Mouse (Mus musculus) heart, adult 2 months (tissue): Measurements from ENCODE around the gene Mfn1. TPM values are rescaled to one million over a fixed set of nuclear protein-coding genes. Genes with fewer than 3 reads are reported as not detected.

Source experiments
- DNase-seq, 2 experiments: peaks; one replicate each; pipeline ENCODE4 v3.0.0; 2021
- H3K27ac ChIP-seq: fragments of 200-600 bp; 2 replicates; pipeline ENCODE4 v1.8.1; 2022
- H3K27me3 ChIP-seq: fragments of 200-500 bp; 2 replicates; pipeline ENCODE4 v1.6.1; 2012; ENCODE audit warnings: mild to moderate bottlenecking, low read length, inconsistent platforms, mixed read lengths; ENCODE audit not compliant: control insufficient read depth, insufficient read depth
- H3K36me3 ChIP-seq: fragments of 200-500 bp; 2 replicates; pipeline ENCODE4 v1.6.1; 2012; ENCODE audit warnings: low read length, inconsistent platforms; ENCODE audit not compliant: control insufficient read depth, insufficient read depth
- H3K4me1 ChIP-seq: fragments of 200-500 bp; 2 replicates; pipeline ENCODE4 v1.6.1; 2011; ENCODE audit warnings: low read length; ENCODE audit not compliant: control insufficient read depth, insufficient read depth
- H3K4me3 ChIP-seq: fragments of 200-600 bp; 2 replicates; pipeline ENCODE4 v1.8.1; 2022
- H3K79me2 ChIP-seq: fragments of 200-500 bp; replicated peaks from 2 replicates; pipeline ENCODE4 v1.6.1; 2012; ENCODE audit warnings: mild to moderate bottlenecking, inconsistent platforms, low read length, moderate library complexity, mixed read lengths; ENCODE audit not compliant: control insufficient read depth, insufficient read depth
- H3K9ac ChIP-seq: fragments of 200-500 bp; 2 replicates; pipeline ENCODE4 v1.6.1; 2012; ENCODE audit warnings: low read depth, mild to moderate bottlenecking, control low read depth, inconsistent platforms, low read length, mixed read lengths
- CTCF ChIP-seq: fragments of 200-600 bp; IDR thresholded peaks from 2 replicates; pipeline ENCODE4 v1.8.1; 2022; ENCODE audit warnings: antibody characterized with exemption, mild to moderate bottlenecking, moderate library complexity
- EP300 ChIP-seq: fragments of 200-500 bp; IDR thresholded peaks from 2 replicates; pipeline ENCODE4 v1.6.1; 2011; ENCODE audit warnings: low read depth, low read length, control low read depth; ENCODE audit not compliant: insufficient read depth
- POLR2A ChIP-seq: fragments of 200-500 bp; IDR thresholded peaks from 2 replicates; pipeline ENCODE4 v1.6.1; 2011; ENCODE audit warnings: mild to moderate bottlenecking, low read depth, low read length, control low read depth; ENCODE audit not compliant: insufficient read depth
- whole genome bisulfite sequencing: fragments of 180-500 bp; shearing (Covaris S2); methylation state at CpG from one replicate; pipeline ENCODE4 v1.1.7; 2018; 5-methylcytosine and 5-hydroxymethylcytosine counted together
- intact Hi-C: fragments of 180-260 bp; cut with DNase I; formaldehyde crosslinking; loops from one replicate; pipeline ENCODE4 v1.15.1; 2025
- polyA plus RNA-seq: library from polyadenylated mRNA; depleted of rRNA; stranded (reverse); fragments of >200 nt; gene quantifications from 2 replicates; pipeline ENCODE4 v1.2.3, GENCODE M21; 2012
- total RNA-seq, 2 experiments: library from RNA; stranded (reverse); gene quantifications; 2 replicates each; pipeline ENCODE4 v1.2.3; 2021

The Mfn1 gene
- total and polyA plus RNA-seq, 3 experiments: 80.0 to 501 (median 384) TPM

GRCm38 (mm10) chr3:32496711-32497070 lies 32.6 kb upstream of the Mfn1 start:
- H3K79me2 ChIP-seq: no peaks in the 10 kb centered on the region
- no peak overlapping the region for H3K27ac ChIP-seq
- TF ChIP-seq EP300: no peak
- no peak for TF ChIP-seq POLR2A
- no peak for TF ChIP-seq CTCF

GRCm38 (mm10) chr3:32500346-32500745 lies 28.9 kb upstream of the Mfn1 start:
- Histone ChIP-seq H3K4me1 (no peaks in the 10 kb centered on the region), H3K9ac (no peak overlapping the region), H3K4me3 (no peak overlapping the region), H3K27me3 (no peaks in the 10 kb centered on the region), H3K79me2 (no peaks in the 10 kb centered on the region), H3K36me3 (no peaks in the 10 kb centered on the region), H3K27ac (no peak overlapping the region)
- WGBS: 90% methylated on average over 2 of the region's 2 CpGs
- TF ChIP-seq POLR2A: no peak
- TF ChIP-seq EP300: no peak
- no peak for TF ChIP-seq CTCF
- DNase-seq: no peak
- intact Hi-C loops: no loop called here

More at GRCm38 (mm10) chr3:32496711-32497070, 32.6 kb upstream of the Mfn1 start:
- DNase-seq: no peak
- H3K9ac ChIP-seq: no peak overlapping the region
- H3K4me3 ChIP-seq: no peak overlapping the region
- no peaks in the 10 kb centered on the region for H3K27me3 ChIP-seq
- H3K36me3 ChIP-seq: no peaks in the 10 kb centered on the region
- intact Hi-C loops: no loop called here
- WGBS: 97% methylated on average over 1 of the region's 1 CpGs
- H3K4me1 ChIP-seq: no peaks in the 10 kb centered on the region

DNA sequence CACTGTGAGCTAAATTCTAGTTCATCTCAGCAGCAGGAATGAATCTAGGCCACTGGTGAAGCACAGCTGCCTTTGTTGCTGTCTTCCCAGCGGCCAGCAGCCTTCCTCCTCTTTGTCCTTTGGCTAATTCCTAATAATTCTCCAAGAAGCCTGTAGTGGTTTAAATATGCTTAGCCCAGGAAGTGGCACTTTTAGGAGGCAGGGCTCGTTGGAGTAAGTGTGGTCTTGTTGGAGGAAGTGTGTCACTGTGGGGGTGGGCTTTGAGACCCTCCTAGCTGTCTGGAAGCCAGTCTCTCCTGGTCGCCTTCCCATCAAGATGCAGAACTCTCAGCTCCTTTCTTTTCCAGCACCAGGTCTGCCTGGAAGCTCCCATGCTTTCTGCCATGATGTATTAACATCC lies 23.4 kb upstream of the Mfn1 start:
- Histone ChIP-seq H3K4me3 (no peak overlapping the region), H3K9ac (no peak overlapping the region), H3K36me3 (no peaks in the 10 kb centered on the region), H3K27ac (no peak overlapping the region), H3K79me2 (no peaks in the 10 kb centered on the region), H3K4me1 (peaks cover 2% of the 10 kb centered on the region), H3K27me3 (no peaks in the 10 kb centered on the region)
- intact Hi-C loops: loop anchor here (5.0 kb wide), 1 partner anchor 49 kb away; no protein-coding TSS in a partner anchor
- no peak for TF ChIP-seq CTCF
- TF ChIP-seq EP300: no peak
- TF ChIP-seq POLR2A: no peak
- WGBS: 69% methylated on average over 3 of the region's 3 CpGs
- DNase-seq: no peak

DNA sequence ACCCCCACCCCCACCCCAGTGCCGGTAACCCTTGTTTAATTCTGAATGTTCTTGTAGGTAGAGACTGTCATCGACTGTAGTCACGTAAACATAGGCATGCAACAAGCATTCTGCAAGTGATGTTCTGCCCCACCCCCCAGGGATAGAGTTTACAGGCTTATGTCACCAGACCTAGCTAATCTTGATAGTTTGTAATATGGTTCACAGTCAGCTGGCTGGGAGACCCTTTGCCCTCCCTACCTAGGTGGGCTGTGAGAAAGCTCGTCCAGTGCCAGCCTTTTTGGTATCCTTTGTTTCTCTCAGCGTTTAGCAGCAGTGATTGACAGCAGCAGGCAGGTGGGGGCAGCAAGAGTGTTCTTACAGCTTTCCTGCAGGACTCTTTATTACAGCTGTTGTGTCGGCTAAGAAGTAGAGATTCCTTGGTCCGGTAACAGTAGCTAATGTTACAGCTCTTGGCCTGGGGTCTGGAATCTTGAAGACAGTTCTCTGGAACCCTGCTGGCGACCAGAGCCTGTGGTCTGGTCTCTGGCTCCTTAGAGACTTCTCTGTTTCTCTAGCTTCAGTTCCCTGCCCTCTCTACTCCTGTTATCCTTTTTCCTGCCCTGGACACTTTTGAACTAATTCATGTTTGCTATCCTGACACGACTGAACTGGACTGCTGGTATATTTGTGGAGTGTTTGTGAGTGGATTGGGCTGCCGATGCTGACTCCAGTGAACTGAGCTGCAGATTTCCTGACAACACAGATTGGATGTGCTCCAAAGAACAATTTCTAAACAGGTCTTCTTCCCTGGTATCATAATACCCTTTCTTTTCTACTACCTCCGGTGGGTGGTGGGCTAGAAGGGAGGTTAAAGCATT lies 22.7 kb upstream of the Mfn1 start:
- no peak overlapping the region for H3K4me3 ChIP-seq
- no peak for DNase-seq
- no peaks in the 10 kb centered on the region for H3K79me2 ChIP-seq
- peaks cover 2% of the 10 kb centered on the region for H3K4me1 ChIP-seq
- WGBS: 67% methylated on average over 11 of the region's 11 CpGs
- intact Hi-C loops: loop anchor here (5.0 kb wide), 1 partner anchor 49 kb away; no protein-coding TSS in a partner anchor
- H3K27me3 ChIP-seq: no peaks in the 10 kb centered on the region
- H3K9ac ChIP-seq: no peak overlapping the region
- no peak for TF ChIP-seq POLR2A
- TF ChIP-seq EP300: no peak
- no peak for TF ChIP-seq CTCF
- no peak overlapping the region for H3K27ac ChIP-seq
- peaks cover 2% of the 10 kb centered on the region for H3K36me3 ChIP-seq

DNA sequence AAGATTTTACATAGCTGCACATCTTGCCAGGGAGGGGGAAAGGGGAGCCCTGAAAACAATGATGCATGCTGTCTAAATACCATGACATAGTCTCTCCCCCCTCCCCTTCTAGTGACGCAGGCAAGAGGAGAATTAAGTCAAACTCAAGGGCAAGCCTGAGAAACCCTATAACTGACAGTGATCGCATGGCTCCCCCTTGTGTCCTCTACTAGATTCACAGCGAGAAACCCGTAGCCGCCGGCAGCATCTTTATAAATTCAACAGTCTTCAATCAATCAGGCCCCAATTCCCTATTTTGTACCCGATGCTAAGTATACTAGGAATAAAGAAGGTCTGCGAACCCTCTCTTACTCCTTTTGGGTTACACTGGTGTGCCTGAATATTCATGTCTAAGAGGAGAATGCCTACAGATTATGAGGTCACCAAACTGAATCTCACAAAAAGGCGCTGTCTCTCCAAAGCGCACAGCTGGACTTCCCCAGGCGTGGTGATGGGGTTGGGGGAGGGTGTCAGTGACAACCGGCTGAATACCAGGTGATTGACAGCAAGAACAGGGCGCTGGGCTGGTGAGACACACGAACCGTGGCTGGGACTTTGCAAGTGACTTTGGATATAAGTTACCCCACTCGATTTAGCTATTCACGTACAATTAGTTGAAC lies 20.5 kb upstream of the Mfn1 start:
- Histone ChIP-seq H3K4me3 (no peak overlapping the region), H3K27me3 (no peaks in the 10 kb centered on the region), H3K4me1 (peaks cover 6% of the 10 kb centered on the region), H3K36me3 (peaks cover 7% of the 10 kb centered on the region), H3K79me2 (peaks cover 2% of the 10 kb centered on the region), H3K27ac (peak overlapping the region; percentile 46), H3K9ac (peak overlapping the region; percentile 43; the same call in 1 of the 2 replicates)
- no peak for TF ChIP-seq POLR2A
- 0 out of 2 replicates have a peak, but pooled peaks have one; percentile 32 for TF ChIP-seq EP300
- peak; percentile 91 for TF ChIP-seq CTCF
- intact Hi-C loops: loop anchor here (1.0 to 5.0 kb wide), 2 partner anchors 51 to 175 kb away; no protein-coding TSS in a partner anchor
- 3% methylated on average over 17 of the region's 17 CpGs for WGBS
- DNase-seq: peak; percentile 62 to 67
